Mouse (Mus musculus) heart, postnatal 0 days (tissue): Measurements from ENCODE around the gene Igfbp6. TPM values are rescaled to one million over a fixed set of nuclear protein-coding genes. Genes with fewer than 3 reads are reported as not detected.

Experiments
- ATAC-seq: fragments of 200-750 bp; cut with Nextera tagmentation; 2 replicates; pipeline ENCODE4 v1.8.0; 2017; ENCODE audit warnings: low read depth, moderate number of reproducible peaks, moderate library complexity; ENCODE audit not compliant: insufficient read depth
- DNase-seq: peaks from one replicate; pipeline ENCODE4 v3.0.0-alpha.2; 2016; ENCODE audit warnings: low spot score
- H3K27ac ChIP-seq: fragments of 300-500 bp; sonication (generic); 2 replicates; pipeline ENCODE4 v1.5.1; 2014; ENCODE audit warnings: low read depth, mild to moderate bottlenecking
- H3K27me3 ChIP-seq: fragments of 300-500 bp; sonication (generic); 2 replicates; pipeline ENCODE4 v1.6.1; 2014; ENCODE audit warnings: low read length, mixed read lengths; ENCODE audit not compliant: control insufficient read depth, insufficient read depth
- H3K36me3 ChIP-seq: fragments of 300-500 bp; sonication (generic); replicated peaks from 2 replicates; pipeline ENCODE4 v1.6.1; 2014; ENCODE audit warnings: low read length, mixed read lengths; ENCODE audit not compliant: control insufficient read depth, insufficient read depth
- H3K4me1 ChIP-seq: fragments of 300-500 bp; sonication (generic); 2 replicates; pipeline ENCODE4 v1.6.1; 2014; ENCODE audit warnings: antibody characterized with exemption; ENCODE audit not compliant: control insufficient read depth, insufficient read depth
- H3K4me2 ChIP-seq: fragments of 300-500 bp; sonication (generic); 2 replicates; pipeline ENCODE4 v1.6.1; 2014; ENCODE audit warnings: low read depth, mild to moderate bottlenecking, low read length, moderate library complexity
- H3K4me3 ChIP-seq: fragments of 300-500 bp; sonication (generic); 2 replicates; pipeline ENCODE4 v1.5.1; 2014; ENCODE audit warnings: low read depth, low read length
- H3K9ac ChIP-seq: fragments of 300-500 bp; sonication (generic); replicated peaks from 2 replicates; pipeline ENCODE4 v1.6.1; 2014; ENCODE audit warnings: low read depth, low read length, mixed read lengths
- H3K9me3 ChIP-seq: fragments of 300-500 bp; sonication (generic); replicated peaks from 2 replicates; pipeline ENCODE4 v1.6.1; 2016; ENCODE audit warnings: low read length; ENCODE audit not compliant: control insufficient read depth
- CTCF ChIP-seq: IDR thresholded peaks from 2 replicates; pipeline ENCODE4 v1.5.1; 2016; ENCODE audit warnings: antibody characterized with exemption, control low read depth, low read depth
- EP300 ChIP-seq: IDR thresholded peaks from 2 replicates; pipeline ENCODE4 v1.6.1; 2016; ENCODE audit warnings: antibody characterized with exemption, low read depth
- WGBS: fragments of 180-500 bp; shearing (Covaris S2); extraction: QIAGEN DNeasy Blood & Tissue Kit; methylation state at CpG from one replicate; pipeline ENCODE4 v1.1.7; 2014; 5-methylcytosine and 5-hydroxymethylcytosine counted together
- polyA plus RNA-seq: library from polyadenylated mRNA; unstranded; fragments of >200 nt; fragmentation: Nextera tagmentation; extraction: Ambion mirVana; gene quantifications from 2 replicates; pipeline ENCODE4 v1.2.1, GENCODE M21; 2015
- total RNA-seq: library from RNA; depleted of rRNA; stranded (reverse); fragments of >200 nt; gene quantifications from 2 replicates; pipeline ENCODE4 v1.2.3, GENCODE M21; 2014; ENCODE audit warnings: low replicate concordance

The Igfbp6 gene
- total and polyA plus RNA-seq, 2 experiments from 2014 or later, result 24.2 to 30.5 TPM

GRCm38 (mm10) chr15:102103371-102103946, 40.7 kb upstream of the Igfbp6 start:
- H3K9ac ChIP-seq, result peak overlapping the region; percentile 84
- ATAC-seq (peak; percentile 37), DNase-seq (peak; percentile 90)
- H3K27ac ChIP-seq, result peak overlapping the region; percentile 99
- H3K27me3 ChIP-seq, result no peaks in the 10 kb centered on the region
- peaks cover 63% of the 10 kb centered on the region for H3K4me1 ChIP-seq
- TF ChIP-seq EP300 (no peak; the same call in 1 of the 2 replicates), CTCF (no peak)
- H3K9me3 ChIP-seq, result no peaks in the 10 kb centered on the region
- H3K4me2 ChIP-seq, result peak overlapping the region; percentile 77
- peaks cover 24% of the 10 kb centered on the region for H3K36me3 ChIP-seq
- 9% methylated on average over 14 of the region's 14 CpGs for WGBS
- H3K4me3 ChIP-seq, result peak overlapping the region; percentile 56

- peak overlapping the region; percentile 99 for H3K27ac ChIP-seq
- H3K4me1 ChIP-seq, result peaks cover 68% of the 10 kb centered on the region
- ATAC-seq (peak; percentile 31), DNase-seq (peak; percentile 84)
- H3K4me2 ChIP-seq, result peak overlapping the region; percentile 77
- peak overlapping the region; percentile 84 for H3K9ac ChIP-seq
- TF ChIP-seq CTCF (no peak), EP300 (peak; percentile 51)
- no peaks in the 10 kb centered on the region for H3K9me3 ChIP-seq
- WGBS, result 15% methylated on average over 12 of the region's 12 CpGs
- H3K4me3 ChIP-seq, result peak overlapping the region; percentile 56
- H3K36me3 ChIP-seq, result peaks cover 30% of the 10 kb centered on the region
- H3K27me3 ChIP-seq, result no peaks in the 10 kb centered on the region
Measured at GRCm38 (mm10) chr15:102103947-102104555, 40.1 kb upstream of the Igfbp6 start.

- Histone ChIP-seq H3K4me3 (no peak overlapping the region), H3K27ac (peak overlapping the region; percentile 46)
- TF ChIP-seq EP300 (no peak; the same call in 1 of the 2 replicates), CTCF (no peak)
Measured at GRCm38 (mm10) chr15:102105360-102105759, 38.8 kb upstream of the Igfbp6 start.

GRCm38 (mm10) chr15:102105764-102106730, 38.1 kb upstream of the Igfbp6 start:
- peak overlapping the region; percentile 24 for H3K4me2 ChIP-seq
- peak overlapping the region; percentile 46; the same call in 1 of the 2 replicates for H3K27ac ChIP-seq
- peaks cover 48% of the 10 kb centered on the region for H3K36me3 ChIP-seq
- no peak overlapping the region for H3K4me3 ChIP-seq
- no peaks in the 10 kb centered on the region for H3K9me3 ChIP-seq
- H3K4me1 ChIP-seq, result peaks cover 59% of the 10 kb centered on the region
- H3K27me3 ChIP-seq, result no peaks in the 10 kb centered on the region
- H3K9ac ChIP-seq, result 0 out of 2 replicates have a peak overlapping the region, but pooled peaks have one; percentile 27
- ATAC-seq, result no peak
- peak; percentile 29 for TF ChIP-seq CTCF
- no peak; the same call in 1 of the 2 replicates for TF ChIP-seq EP300
- DNase-seq, result no peak
- WGBS, result 37% methylated on average over 18 of the region's 18 CpGs

More at GRCm38 (mm10) chr15:102105360-102105759, 38.8 kb upstream of the Igfbp6 start:
- ATAC-seq, result 0 out of 2 replicates have a peak, but pooled peaks have one; percentile 4
- Histone ChIP-seq H3K4me1 (peaks cover 65% of the 10 kb centered on the region), H3K4me2 (peak overlapping the region; percentile 24), H3K27me3 (no peaks in the 10 kb centered on the region), H3K9ac (no peak overlapping the region), H3K9me3 (no peaks in the 10 kb centered on the region), H3K36me3 (peaks cover 42% of the 10 kb centered on the region)
- 11% methylated on average over 5 of the region's 5 CpGs for WGBS
- DNase-seq, result peak; percentile 72

GRCm38 (mm10) chr15:102106754-102107456, 37.3 kb upstream of the Igfbp6 start:
- DNase-seq (no peak), ATAC-seq (no peak)
- H3K4me1 ChIP-seq, result peaks cover 51% of the 10 kb centered on the region
- no peak overlapping the region for H3K4me2 ChIP-seq
- no peak overlapping the region for H3K9ac ChIP-seq
- WGBS, result 47% methylated on average over 38 of the region's 38 CpGs
- H3K4me3 ChIP-seq, result no peak overlapping the region
- no peaks in the 10 kb centered on the region for H3K9me3 ChIP-seq
- TF ChIP-seq EP300 (no peak), CTCF (no peak)
- H3K36me3 ChIP-seq, result peaks cover 57% of the 10 kb centered on the region
- no peak overlapping the region for H3K27ac ChIP-seq
- no peaks in the 10 kb centered on the region for H3K27me3 ChIP-seq
